Mouse (Mus musculus) C3H10T1/2 (cell line): Measurements from ENCODE around the gene Cks1b. TPM values are rescaled to one million over a fixed set of nuclear protein-coding genes. Genes with fewer than 3 reads are reported as not detected.

ENCODE experiments used
- polyA plus RNA-seq, 2 experiments: library from polyadenylated mRNA; unstranded; fragments of >200 nt; fragmentation: generic; extraction: Trizol; gene quantifications; one replicate each; pipeline ENCODE4 v1.2.1; 2012; ENCODE audit warnings: missing spikeins in 2 of 2

Cks1b gene
- polyA plus RNA-seq: 100 to 1,000 TPM; 144 to 161 TPM

GRCm38 (mm10) chr3:89418170-89418860, at the start of gene Cks1b, which contains the start of gene Shc1:
Gene Cks1b, minus strand, starts transcription at chr3:89418383.
Gene Shc1, plus strand, starts transcription at chr3:89418443.

GRCm38 (mm10) chr3:89454401-89455177, 36.4 kb upstream of the Cks1b start, which contains the start of gene Pmvk:
Gene Pmvk, plus strand, starts transcription at chr3:89454541.

GRCm38 (mm10) chr3:89436176-89437113, 18.3 kb upstream of the Cks1b start, which contains the start of gene Pbxip1:
Gene Pbxip1, plus strand, starts transcription at chr3:89436706.

GRCm38 (mm10) chr3:89430171-89431159, 12.3 kb upstream of the Cks1b start, which contains the start of gene Pygo2:
Gene Pygo2, plus strand, starts transcription at chr3:89430214.

GRCm38 (mm10) chr3:89411490-89412393, 6.4 kb downstream of the Cks1b start, which contains the start of gene Flad1:
Gene Flad1, minus strand, starts transcription at chr3:89411870.

GRCm38 (mm10) chr3:89402693-89403092, 15.5 kb downstream of the Cks1b start, which contains the start of gene Lenep:
Gene Lenep, minus strand, starts transcription at chr3:89402793.

GRCm38 (mm10) chr3:89394006-89394893, 23.9 kb downstream of the Cks1b start, which contains the start of gene Zbtb7b:
Gene Zbtb7b, minus strand, starts transcription at chr3:89394776.

Other genes with a start within 250 kb of the Cks1b start
- gene Scamp3, start 240.9 kb downstream of the Cks1b start, polyA plus RNA-seq: 10 to 100 TPM; 90.3 to 97.0 TPM
- gene Fam189b, start 235.2 kb downstream of the Cks1b start, polyA plus RNA-seq: 1 to 10 TPM; 1.6 to 7.0 TPM
- 10 to 100 TPM; 46.1 to 51.9 TPM for gene Gba, start 215.5 kb downstream of the Cks1b start, polyA plus RNA-seq
- 10 to 100 TPM in 1 of 2 experiments, 1 to 10 TPM in 1; 4.9 to 20.8 TPM for gene Thbs3, start 203.2 kb downstream of the Cks1b start, polyA plus RNA-seq
- 100 to 1,000 TPM; 154 to 198 TPM for gene Mtx1, start 191.3 kb downstream of the Cks1b start, polyA plus RNA-seq
- under 1 TPM; 0.19 to 0.83 TPM for gene Muc1, start 189.3 kb downstream of the Cks1b start, polyA plus RNA-seq
- 100 to 1,000 TPM; 242 to 330 TPM for gene Krtcap2, start 172.4 kb downstream of the Cks1b start, polyA plus RNA-seq
- 10 to 100 TPM in 1 of 2 experiments, 1 to 10 TPM in 1; 2.6 to 10.1 TPM for gene Trim46, start 172.1 kb downstream of the Cks1b start, polyA plus RNA-seq
- 100 to 1,000 TPM; 266 to 496 TPM for gene Dpm3, start 159.0 kb downstream of the Cks1b start, polyA plus RNA-seq
- gene Slc50a1, start 147.8 kb downstream of the Cks1b start, polyA plus RNA-seq: 10 to 100 TPM; 42.6 to 99.0 TPM
- gene Efna1, start 137.2 kb downstream of the Cks1b start, polyA plus RNA-seq: 10 to 100 TPM; 17.9 to 33.6 TPM
- gene Efna3, start 95.4 kb downstream of the Cks1b start, polyA plus RNA-seq: 1 to 10 TPM; 1.9 to 8.8 TPM
- gene Efna4, start 80.4 kb downstream of the Cks1b start, polyA plus RNA-seq: 10 to 100 TPM in 1 of 2 experiments, 1 to 10 TPM in 1; 7.9 to 33.4 TPM
- 100 to 1,000 TPM in 1 of 2 experiments, 10 to 100 TPM in 1; 85.2 to 200 TPM for gene Adam15, start 68.4 kb downstream of the Cks1b start, polyA plus RNA-seq
- gene Dcst2, start 56.4 kb downstream of the Cks1b start, polyA plus RNA-seq: under 1 TPM; 0.02 to 0.15 TPM
- gene Dcst1, start 53.1 kb downstream of the Cks1b start, polyA plus RNA-seq: 1 to 10 TPM in 1 of 2 experiments, under 1 TPM in 1; 0.28 to 1.5 TPM
- gene Zbtb7b, start 23.6 kb downstream of the Cks1b start, polyA plus RNA-seq: 10 to 100 TPM; 18.7 to 21.5 TPM
- under 1 TPM in 1 of 2 experiments, not detected in 1; 0.58 TPM for gene Lenep, start 15.6 kb downstream of the Cks1b start, polyA plus RNA-seq
- gene Flad1, start 6.5 kb downstream of the Cks1b start, polyA plus RNA-seq: 10 to 100 TPM; 11.2 to 13.3 TPM
- gene Shc1, start 60 bp upstream of the Cks1b start, polyA plus RNA-seq: 10 to 100 TPM; 25.5 to 78.6 TPM
- gene Pygo2, start 11.8 kb upstream of the Cks1b start, polyA plus RNA-seq: 10 to 100 TPM; 32.6 to 45.6 TPM
- gene Pbxip1, start 18.3 kb upstream of the Cks1b start, polyA plus RNA-seq: 10 to 100 TPM in 1 of 2 experiments, 1 to 10 TPM in 1; 2.0 to 22.2 TPM
- 10 to 100 TPM; 33.8 to 48.4 TPM for gene Pmvk, start 36.2 kb upstream of the Cks1b start, polyA plus RNA-seq
- under 1 TPM in 1 of 2 experiments, not detected in 1; 0.05 TPM for gene Kcnn3, start 101.8 kb upstream of the Cks1b start, polyA plus RNA-seq